Mouse (Mus musculus) heart, adult 11 months (tissue): ENCODE measurements at regions not wholly inside any gene's neighbourhood (a gene's known extent, or its start where the extent isn't known, plus 50 kb on each side); places are given as distances from the start of the nearest gene placed in this dataset.

Experiments used
- DNase-seq: peaks from one replicate; pipeline ENCODE4 v3.0.0; 2022

DNA sequence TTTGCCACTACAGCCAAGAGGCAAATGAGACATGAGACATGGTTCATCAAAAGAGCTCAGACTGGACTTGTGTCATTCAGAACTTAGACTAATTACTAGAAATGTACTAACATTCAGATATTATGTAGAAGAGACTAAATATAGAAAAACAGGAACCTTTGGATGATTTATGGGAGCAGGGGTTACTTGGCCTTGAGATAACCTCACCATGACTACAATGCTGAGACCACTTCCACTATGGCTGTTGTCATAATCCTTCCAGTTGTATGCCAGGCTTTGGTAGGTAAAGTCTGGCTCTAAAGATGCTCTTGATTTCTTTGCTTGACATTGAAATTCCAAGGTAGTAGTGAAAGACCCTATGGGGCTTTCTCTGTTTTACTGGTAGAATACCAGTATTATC lies 369.3 kb upstream of the Thbs1 start:
- no peak for DNase-seq

DNA sequence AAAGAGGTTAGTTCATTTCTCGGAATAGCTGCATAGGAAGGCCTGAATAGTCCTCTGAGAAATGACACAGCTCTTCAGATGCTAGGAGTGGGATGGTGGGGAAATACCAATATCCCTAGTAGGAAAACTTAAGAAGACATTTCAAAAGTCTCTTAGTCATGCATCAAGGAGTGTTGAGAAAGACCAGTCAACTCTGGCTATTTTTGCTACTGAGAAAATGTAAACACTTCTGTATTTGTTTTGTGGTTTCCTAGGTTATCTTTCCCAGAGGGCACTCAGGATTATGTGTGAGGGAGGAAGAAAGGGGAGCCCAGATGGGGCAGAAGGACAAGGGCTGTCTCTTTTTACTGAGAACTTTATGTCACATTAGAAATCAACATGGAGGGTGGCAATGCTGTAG lies 367.8 kb upstream of the Thbs1 start:
- no peak for DNase-seq

DNA sequence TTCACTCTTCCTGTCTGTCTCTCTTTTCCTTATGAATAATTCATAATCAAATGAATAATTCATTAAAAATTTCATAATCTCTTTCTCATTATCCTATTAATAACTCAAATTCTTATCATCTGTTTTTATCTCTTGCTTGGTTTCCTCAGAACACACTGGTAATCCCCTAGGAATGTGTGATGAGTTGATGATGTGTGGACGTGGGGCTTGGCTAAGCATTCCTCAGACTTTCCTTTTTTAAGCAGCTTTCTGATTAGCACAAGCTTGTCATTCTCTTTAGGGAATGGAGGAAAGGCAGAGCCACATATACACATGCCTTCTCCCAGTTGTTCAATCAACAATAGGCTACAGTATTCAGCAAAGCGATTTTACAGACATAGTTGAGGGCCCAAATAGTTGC lies 365.9 kb upstream of the Thbs1 start:
- DNase-seq, result no peak

DNA sequence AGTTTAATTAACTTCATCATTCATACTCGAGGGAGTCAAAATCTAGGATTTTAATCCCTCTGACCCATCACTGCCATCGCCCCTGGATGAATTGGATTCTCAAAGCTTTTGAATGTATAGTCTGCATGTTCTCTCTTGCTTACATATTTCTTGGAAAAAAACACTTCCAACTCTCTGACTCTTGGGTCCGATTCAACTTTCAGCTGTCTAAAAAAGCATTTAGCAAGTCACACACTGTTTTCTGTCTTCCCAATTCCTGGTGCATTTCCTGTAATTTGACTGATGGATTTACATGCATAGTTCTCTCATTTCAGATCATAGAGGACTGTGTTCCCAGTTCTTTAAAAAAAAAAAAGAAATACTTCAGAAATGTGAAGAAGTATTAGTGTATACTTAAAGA lies 364.5 kb upstream of the Thbs1 start:
- DNase-seq, result no peak

DNA sequence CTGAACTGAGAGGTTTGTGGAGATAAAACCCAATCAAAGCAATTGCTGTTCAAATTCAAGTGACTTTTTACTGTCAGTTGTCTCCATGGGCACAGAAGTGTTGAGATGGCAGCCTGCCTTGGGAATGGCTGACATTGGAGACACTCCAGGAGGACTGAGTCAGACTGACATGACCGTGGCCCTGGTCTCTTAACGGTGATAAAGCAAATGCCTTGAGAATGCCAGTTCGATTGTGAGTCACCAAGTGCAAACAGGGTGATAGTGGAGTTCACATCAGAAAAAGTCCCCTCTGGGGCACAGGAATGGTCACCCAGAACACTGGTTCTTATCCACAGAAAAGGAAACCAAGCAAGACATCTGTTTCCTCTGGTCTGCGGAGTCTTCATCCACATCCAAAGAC lies 362.8 kb upstream of the Thbs1 start:
- DNase-seq, result peak; percentile 85

DNA sequence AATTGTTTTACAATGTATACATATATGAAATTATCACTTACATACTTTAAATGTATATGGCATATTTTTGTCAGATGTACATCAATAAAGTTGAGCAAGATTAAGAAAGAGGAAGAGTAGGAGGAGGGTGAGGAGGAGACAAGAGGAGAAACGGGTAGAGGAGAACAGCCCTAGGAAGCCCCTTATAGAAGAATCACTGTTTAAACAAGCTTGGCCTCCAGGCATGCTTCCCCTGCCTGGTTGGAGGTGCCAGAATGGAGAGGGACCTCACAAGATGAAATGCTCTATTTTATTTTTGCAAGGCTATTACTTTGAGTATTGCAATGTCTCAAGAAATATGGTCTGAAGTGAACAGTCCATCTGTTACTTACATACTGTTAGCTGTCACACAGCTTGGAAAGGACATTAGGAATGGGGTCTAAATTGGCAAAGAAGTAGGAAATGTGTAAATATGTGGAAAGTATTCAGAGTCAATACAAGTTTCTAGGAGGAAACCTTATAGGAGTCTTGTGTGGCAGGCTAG lies 352.1 kb upstream of the Thbs1 start:
- DNase-seq, result no peak

DNA sequence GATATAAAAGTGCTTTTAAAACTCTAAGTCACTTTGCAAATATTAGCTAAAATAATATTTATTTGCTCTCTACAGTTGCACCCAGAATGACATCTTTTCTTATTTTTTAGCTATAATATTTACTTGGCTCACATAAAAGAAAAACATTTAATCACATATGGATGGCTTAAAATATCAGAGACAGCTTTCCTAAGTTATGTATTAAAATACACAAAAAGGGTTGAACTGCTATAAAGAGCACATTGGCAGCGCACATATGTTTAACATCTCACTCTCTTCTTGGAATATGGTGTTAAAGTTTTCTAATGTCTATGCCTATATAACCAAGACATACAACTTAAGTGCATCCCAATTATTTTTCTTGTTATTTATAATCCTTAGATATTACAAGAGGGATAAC lies 348.0 kb upstream of the Thbs1 start:
- no peak for DNase-seq

DNA sequence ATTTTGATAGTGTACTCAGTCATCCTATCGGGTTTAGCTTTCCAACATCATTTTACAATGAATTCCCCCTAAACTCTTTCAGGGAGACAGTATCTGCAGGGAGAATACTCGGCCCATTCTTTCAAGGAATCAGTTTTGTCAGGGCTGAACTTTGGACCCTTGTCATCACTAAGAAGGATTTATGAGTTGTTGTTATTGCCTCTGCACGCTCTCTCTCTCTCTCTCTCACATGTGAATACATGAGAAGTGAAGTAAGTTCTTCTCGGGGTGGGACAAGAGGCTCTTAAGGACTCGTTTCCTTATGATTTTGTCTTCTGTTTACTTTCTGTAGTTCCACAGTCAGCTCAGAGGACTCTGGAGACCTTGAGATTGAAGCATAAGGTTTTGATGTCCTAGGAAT lies 346.1 kb upstream of the Thbs1 start:
- no peak for DNase-seq

DNA sequence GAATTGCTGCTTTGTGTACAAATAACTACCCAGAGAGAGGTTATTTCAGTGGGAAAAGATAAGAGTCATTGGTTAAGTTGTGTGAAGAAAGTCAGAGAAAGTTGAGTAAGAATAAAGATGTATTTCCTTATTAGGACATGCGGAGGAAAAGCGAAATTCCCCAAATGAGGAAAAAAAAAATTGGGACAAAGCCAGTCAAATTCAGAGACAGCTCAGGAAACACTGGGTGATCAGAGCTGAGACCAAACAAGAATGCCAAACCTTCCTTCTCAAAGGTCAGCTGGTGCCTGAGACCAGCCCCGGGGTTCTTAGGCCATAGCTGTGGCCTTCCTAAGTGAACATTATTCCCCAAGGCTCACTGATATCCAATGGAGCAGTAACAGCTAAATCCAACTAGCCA lies 345.2 kb upstream of the Thbs1 start:
- DNase-seq, result no peak

DNA sequence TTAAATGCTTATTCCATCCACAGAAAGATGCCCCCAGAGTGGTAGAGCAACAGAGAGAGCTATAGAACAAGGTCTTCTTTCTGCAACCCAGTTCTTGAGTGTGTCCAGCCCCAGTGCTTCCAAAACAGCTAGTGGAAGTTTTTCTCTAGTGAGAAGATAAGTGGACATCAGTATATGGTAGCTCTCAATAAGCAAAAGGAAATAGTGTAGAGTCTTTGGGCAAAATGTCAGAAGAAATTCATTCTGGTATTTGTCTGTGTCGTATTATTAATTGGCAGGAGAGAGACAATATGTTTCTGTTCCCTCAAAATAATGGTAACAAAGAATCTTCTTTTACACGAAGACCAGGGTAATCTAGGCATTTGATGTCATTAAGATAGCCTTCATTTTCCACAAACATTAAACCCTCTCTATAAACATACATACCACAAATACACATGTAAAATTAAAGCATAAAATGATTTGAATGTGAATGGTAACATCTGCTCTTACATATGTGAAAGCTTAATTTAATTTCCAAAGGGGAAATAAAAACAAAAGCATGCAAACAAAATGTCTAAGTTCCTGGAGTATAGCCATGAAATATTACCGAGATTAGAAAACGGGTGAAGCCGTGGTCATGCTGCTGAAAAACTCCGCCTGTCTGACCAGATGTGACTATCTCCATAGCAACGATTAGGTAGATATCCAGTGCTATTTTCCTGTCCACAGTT lies 342.1 kb upstream of the Thbs1 start:
- peak; percentile 4 for DNase-seq

DNA sequence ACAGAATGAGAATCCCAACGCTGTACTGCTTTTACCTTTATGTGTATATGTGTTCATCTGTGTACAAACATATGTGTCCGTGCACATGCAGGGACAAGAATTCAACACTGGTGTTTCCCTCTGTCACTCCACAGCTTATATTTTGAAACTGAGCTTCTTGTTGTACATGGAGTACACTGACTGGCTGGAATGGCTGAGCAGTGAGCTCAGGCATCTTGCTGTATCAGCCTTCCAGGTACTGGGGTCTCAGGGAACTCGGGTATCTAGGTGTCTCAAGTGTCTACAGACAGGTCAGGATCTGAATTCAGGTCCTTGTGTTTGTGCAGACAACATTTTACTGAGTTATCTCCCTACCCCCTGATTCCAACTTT lies 341.6 kb upstream of the Thbs1 start:
- peak; percentile 9 for DNase-seq

DNA sequence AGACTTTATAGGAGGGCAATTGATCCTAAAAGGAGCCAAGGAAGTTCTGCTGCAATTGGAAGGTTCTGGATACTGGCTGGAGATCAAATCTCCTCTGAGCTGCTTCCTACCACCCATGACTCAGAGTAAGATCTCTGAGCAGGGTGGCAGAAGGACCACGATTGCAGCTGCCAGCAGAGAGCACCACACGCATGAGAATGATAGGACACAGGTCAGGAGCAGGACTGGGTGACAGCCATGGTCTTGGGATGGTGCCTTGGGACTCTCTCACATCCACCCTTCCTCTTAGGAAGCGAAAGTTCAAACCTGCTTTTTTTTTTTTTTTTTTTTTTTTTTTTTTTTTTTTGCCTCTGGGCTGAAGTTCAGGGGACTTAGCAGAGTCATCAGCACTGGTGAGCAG lies 331.4 kb upstream of the Thbs1 start:
- peak; percentile 91 for DNase-seq

DNA sequence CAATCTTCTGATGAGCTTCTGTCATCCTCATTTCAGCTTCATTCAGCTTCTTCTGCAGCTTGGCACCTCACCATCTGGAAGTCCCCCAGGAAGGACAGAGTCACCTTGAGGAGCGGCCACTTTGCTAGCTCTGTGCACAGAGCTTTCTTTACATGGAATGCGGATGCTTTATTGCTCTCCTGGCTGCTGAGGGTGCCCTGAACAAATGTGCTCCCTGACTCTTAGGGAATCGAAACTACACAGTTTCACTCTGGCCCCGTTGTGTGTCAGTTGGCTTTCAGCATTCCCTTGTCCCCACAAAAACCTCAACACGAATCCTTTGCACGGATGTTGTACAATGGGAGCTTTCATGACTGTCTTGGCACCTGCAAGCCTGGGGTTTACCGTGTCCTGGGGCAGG lies 330.9 kb upstream of the Thbs1 start:
- DNase-seq, result no peak

DNA sequence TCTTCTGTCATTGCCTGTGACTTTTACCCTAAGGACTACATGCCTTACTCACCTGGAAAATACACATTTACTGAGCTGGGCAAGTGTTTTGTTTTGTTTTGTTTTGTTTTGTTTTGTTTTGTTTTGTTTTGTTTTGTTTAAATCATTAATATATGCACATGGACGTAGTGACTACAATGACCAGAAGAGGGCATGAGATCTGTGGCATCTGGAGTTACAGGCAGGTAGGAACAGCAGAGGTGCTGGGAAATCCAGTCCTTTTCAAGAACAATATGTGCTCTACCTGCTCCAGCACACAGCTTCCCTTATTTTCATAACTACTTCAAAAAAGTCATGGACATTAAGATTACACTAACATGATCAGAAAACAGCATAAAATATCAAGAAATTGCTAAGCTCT lies 324.4 kb upstream of the Thbs1 start:
- no peak for DNase-seq

DNA sequence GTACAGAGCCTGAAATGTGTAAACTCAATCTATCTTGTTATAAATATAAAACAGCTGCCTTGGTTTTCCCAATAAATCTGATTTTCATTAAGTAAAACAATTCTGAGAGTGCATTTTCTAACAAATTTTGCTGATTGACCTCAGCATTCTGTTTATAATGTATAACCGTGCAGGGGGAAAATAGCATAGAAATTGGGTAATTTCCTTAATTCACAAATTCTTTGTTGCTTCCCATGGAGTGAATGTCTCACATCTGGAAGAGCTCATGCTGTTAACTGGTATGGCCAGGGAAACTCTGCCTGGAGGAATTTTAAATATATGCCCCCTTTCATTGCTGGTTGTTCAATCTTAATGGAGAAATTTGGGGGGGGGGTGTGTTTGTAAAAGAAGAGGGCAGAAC lies 317.4 kb upstream of the Thbs1 start:
- no peak for DNase-seq

DNA sequence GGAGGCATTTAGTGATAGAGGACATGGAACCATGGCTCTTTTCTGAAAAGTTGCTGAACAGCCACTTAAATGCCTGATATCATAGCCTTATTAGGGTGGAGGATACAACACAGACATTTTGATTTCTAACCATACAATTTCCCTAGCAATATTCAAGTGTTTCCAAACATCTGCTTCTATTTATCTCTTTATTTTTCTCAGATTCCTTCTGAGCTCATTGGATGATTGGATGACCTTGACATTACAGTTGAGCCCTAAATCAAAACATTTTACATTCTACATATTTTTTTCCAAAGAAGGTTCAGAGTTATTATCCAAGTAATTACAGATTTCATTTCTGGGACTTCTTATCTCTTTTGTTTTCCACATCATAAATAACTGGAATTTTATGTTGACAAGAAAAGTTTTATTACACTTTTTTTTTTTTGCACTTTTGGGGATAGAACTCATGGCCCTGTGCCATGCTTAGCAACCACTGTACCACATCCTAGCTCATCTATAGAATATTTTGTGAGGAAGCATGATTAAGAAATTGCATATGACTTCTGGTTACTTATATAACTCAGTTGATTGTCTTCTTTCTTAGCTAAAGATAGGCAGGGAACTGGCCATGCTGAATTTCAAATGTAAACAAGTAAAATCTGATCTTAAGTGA lies 309.6 kb upstream of the Thbs1 start:
- no peak for DNase-seq

DNA sequence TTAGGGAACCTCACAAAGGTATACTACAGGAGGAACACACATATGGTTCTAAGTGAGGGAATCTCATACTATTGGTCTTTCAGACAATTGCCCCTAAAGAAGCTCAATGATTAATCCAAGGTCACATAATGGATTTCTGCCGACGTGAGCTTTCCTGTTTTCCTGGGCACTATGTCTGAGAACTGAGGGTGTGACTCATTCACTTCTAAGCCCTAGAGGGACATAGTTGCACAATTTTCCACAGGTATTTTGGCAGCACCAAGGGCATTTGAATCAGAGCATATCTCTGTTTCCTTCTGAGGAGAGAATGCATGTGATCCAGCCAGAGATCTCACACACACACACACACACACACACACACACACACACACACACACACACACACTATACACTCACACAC lies 309.0 kb upstream of the Thbs1 start:
- DNase-seq, result peak; percentile 29

DNA sequence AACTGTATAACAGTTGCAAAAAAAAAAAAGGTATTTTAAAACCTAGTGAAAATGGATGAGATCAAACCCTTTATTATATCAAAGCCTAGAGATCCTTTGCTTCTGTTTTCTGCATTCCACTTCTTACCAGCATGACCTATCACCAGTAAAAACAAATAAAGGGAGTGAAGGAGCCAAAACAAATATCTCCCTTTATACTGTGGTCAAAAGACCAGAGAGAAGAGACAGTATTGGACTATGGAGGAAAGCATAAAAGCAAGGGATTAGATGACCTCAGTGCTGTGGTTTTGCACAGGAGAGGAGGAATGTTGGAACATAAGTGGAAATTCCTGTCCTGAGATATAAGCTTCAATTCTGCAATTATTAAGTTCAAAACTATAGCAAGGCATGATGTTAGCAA lies 307.0 kb upstream of the Thbs1 start:
- no peak for DNase-seq

DNA sequence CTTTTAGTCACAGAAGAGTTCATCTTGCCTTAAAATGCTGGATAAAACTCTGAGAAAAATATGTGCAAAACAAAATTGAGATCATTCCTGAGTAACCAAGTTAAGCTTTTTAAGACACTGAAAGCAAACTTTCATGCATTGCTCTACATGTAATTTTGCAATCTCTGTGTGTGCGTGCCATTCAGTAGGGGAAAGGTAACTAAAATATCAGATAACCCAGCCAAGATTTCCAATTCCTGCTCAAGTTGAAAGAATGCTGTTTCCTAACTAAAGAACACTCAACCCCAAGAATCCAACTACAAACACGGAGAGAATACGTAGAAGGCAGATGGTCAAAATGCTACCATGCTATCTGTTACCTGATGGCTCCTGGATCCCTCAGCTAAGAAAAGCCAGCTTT lies 304.6 kb upstream of the Thbs1 start:
- DNase-seq, result no peak

DNA sequence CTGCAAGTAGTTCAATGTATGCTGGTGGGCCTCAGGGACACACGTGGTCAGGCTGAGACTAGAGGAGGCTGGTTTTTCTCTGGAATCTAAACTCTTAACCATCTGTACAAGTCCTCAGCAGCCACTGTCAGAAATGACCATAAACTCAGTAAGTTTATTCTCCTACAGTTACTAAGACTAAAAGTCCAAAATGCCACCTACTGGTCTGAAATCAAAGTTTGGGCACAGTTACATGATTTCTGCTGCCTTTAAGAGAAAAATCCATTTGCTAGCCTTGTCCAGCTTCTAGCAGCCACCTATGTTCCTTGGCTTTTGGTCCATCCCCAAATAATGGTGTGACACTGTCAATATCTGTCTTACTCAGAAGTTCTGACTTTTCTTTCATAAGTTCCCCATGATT lies 300.2 kb upstream of the Thbs1 start:
- DNase-seq, result no peak

DNA sequence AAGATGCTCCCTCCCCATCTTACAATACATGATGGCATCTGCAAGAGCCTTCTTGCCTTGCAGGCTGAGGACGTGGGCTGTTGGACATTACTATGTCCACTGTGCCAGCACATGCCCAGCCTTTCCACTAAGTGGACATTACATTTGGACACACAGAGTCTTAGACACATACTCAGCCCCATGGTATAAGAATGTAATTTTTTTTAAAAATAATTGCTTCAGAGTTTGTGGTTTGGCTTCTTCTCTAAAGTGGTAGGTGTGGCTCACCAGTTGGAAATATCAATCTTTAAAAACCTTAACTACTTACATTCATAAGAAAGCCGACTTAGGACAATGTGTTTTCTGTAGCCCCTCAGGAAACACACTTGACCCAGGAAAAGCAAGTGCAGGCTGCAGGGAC lies 299.7 kb upstream of the Thbs1 start:
- no peak for DNase-seq

DNA sequence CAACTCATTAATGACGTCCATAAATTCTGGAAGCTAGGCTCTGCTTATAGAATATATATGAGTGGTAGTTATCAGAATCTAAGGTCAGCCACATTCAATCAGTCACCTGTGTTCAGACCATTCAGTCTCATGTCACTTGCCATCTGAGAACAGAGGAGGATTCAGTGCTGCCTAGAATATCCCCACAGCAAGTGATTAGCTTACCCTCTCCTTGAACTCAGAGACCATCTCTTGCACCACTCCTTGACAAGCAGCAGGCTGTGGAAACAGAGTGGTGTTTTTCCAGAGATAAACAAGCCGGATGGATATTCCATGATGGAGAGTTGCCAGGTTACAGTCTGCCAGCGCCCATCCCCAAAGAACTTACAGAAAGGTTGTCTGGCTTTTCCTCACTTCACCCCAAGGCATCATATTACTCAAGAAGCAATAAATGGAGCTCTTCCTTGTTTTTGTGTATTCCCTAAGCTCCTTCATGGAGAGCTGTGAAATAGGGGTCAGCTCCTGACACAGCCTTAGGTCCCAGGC lies 291.9 kb upstream of the Thbs1 start:
- DNase-seq, result no peak

DNA sequence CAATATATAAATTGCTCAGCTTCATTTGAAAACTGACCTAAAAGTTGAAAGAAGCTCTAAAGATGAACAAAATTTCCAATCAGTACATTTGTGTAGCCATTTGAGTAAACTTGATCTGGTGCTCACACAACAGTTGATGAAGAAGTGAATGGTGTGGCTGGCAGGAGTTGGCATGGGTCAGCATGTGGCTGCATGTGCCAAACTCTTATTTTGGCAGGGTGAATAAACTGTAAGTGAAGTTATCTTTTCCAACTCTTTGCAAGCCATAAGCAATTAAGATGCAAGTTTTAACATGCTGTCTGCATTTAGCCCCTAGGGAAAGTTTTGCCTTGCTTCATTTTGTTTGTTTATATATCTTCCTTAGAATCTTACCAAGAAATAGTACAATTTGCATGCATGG lies 291.0 kb upstream of the Thbs1 start:
- DNase-seq, result no peak

DNA sequence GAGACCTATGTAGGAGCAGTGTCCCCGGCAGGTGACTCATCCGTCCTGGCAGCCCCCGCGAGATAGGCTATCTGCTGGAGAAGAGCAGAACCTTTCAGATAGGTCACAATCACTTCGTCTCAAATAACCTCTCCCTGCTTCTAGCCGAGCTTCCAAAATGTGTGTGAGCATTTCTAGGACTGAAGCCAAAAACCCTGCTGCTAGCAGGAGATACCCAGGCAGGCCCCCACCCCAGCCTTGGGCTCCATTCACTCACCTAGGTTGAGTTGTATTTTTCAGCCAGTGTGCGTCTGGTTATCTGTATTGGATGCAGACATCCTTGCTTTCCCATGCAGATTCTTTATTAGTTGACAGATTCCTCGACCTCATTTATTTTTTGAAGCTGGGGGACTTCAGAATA lies 286.6 kb upstream of the Thbs1 start:
- DNase-seq, result no peak

DNA sequence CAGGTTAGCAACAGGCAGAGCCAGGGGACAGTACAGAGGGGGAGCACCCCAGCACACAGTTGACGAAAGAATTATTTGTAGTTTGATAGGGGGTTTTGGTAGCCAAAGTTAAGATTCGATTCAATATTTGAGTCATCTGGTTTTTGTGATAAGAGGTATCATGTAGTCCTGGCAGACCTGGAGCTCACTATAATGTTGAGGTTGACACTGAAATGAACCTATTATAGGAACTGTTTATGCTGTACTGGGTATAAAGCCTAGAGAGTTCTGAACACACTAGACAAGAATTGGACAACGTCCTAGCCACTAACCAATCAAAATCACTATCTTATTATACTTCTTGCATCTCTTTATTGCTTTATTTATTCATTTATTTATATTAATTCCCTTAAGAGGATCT lies 284.4 kb upstream of the Thbs1 start:
- no peak for DNase-seq
